Mouse (Mus musculus) stomach, embryonic 16.5 days (tissue): ENCODE measurements around the gene Slc26a6. TPM values are rescaled to one million over a fixed set of nuclear protein-coding genes. Genes with fewer than 3 reads are reported as not detected.

Experiments
- ATAC-seq: fragments of 200-750 bp; cut with Nextera tagmentation; 2 replicates; pipeline ENCODE4 v1.8.0; 2017; ENCODE audit warnings: moderate number of reproducible peaks, moderate TSS enrichment; ENCODE audit not compliant: insufficient read depth, low FRiP score
- H3K27ac ChIP-seq: fragments of 300-500 bp; sonication (generic); 2 replicates; pipeline ENCODE4 v1.5.1; 2014; ENCODE audit warnings: low read length
- H3K27me3 ChIP-seq: fragments of 300-500 bp; sonication (generic); 2 replicates; pipeline ENCODE4 v1.6.1; 2014; ENCODE audit warnings: low read length, control low read depth, mixed read lengths; ENCODE audit not compliant: control insufficient read depth, insufficient read depth
- H3K36me3 ChIP-seq: fragments of 300-500 bp; sonication (generic); 2 replicates; pipeline ENCODE4 v1.6.1; 2014; ENCODE audit warnings: low read length; ENCODE audit not compliant: control insufficient read depth, insufficient read depth
- H3K4me1 ChIP-seq: fragments of 300-500 bp; sonication (generic); 2 replicates; pipeline ENCODE4 v1.6.1; 2014; ENCODE audit warnings: low read length, control low read depth, mixed read lengths; ENCODE audit not compliant: control insufficient read depth, insufficient read depth
- H3K4me2 ChIP-seq: fragments of 300-500 bp; sonication (generic); 2 replicates; pipeline ENCODE4 v1.6.1; 2014; ENCODE audit warnings: low read depth, low read length, mixed read lengths
- H3K4me3 ChIP-seq: fragments of 300-500 bp; sonication (generic); replicated peaks from 2 replicates; pipeline ENCODE4 v1.5.1; 2014; ENCODE audit warnings: mild to moderate bottlenecking, low read length
- H3K9ac ChIP-seq: fragments of 300-500 bp; sonication (generic); 2 replicates; pipeline ENCODE4 v1.6.1; 2014; ENCODE audit warnings: low read length
- H3K9me3 ChIP-seq: fragments of 300-500 bp; sonication (generic); replicated peaks from 2 replicates; pipeline ENCODE4 v1.6.1; 2016; ENCODE audit warnings: low read length, control low read depth; ENCODE audit not compliant: control insufficient read depth
- WGBS: fragments of 180-500 bp; shearing (Covaris S2); extraction: QIAGEN DNeasy Blood & Tissue Kit; methylation state at CpG from one replicate; pipeline ENCODE4 v1.1.7; 2014; 5-methylcytosine and 5-hydroxymethylcytosine counted together
- polyA plus RNA-seq: library from polyadenylated mRNA; unstranded; fragments of >200 nt; fragmentation: Nextera tagmentation; extraction: Ambion mirVana; gene quantifications from 2 replicates; pipeline ENCODE4 v1.2.1, GENCODE M21; 2015

Slc26a6 gene
- polyA plus RNA-seq, 1 experiment from 2014 or later, result 15.5 TPM

- 87% methylated on average over 7 of the region's 7 CpGs for WGBS
- Histone ChIP-seq H3K4me3 (no peak overlapping the region), H3K27me3 (no peaks in the 10 kb centered on the region), H3K27ac (no peak overlapping the region), H3K4me2 (no peak overlapping the region), H3K4me1 (no peaks in the 10 kb centered on the region), H3K9me3 (no peaks in the 10 kb centered on the region), H3K9ac (no peak overlapping the region), H3K36me3 (0 out of 2 replicates have a peak, but pooled peaks cover 8% of the 10 kb centered on the region)
- ATAC-seq, result no peak
Observed at GRCm38 (mm10) chr9:108815557-108815956, 37.5 kb upstream of the Slc26a6 start.

GRCm38 (mm10) chr9:108819495-108819894 is 33.6 kb upstream of the Slc26a6 start:
- Histone ChIP-seq H3K9me3 (no peaks in the 10 kb centered on the region), H3K27ac (no peak overlapping the region), H3K27me3 (peaks cover 22% of the 10 kb centered on the region)

GRCm38 (mm10) chr9:108820077-108820476 is 33.0 kb upstream of the Slc26a6 start:
- whole genome bisulfite sequencing, result 57% methylated on average over 5 of the region's 5 CpGs

More at GRCm38 (mm10) chr9:108819495-108819894, 33.6 kb upstream of the Slc26a6 start:
- H3K4me2 ChIP-seq, result no peak overlapping the region
- ATAC-seq, result no peak
- no peak overlapping the region for H3K4me3 ChIP-seq
- no peaks in the 10 kb centered on the region for H3K4me1 ChIP-seq
- H3K36me3 ChIP-seq, result 0 out of 2 replicates have a peak, but pooled peaks cover 5% of the 10 kb centered on the region
- WGBS, result 54% methylated on average over 3 of the region's 3 CpGs
- no peak overlapping the region for H3K9ac ChIP-seq

GRCm38 (mm10) chr9:108824144-108824685 is 28.9 kb upstream of the Slc26a6 start:
- H3K4me2 ChIP-seq, result no peak overlapping the region
- no peaks in the 10 kb centered on the region for H3K36me3 ChIP-seq
- no peak overlapping the region for H3K4me3 ChIP-seq
- H3K27ac ChIP-seq, result no peak overlapping the region
- H3K27me3 ChIP-seq, result peaks cover 67% of the 10 kb centered on the region
- no peak for ATAC-seq
- no peaks in the 10 kb centered on the region for H3K9me3 ChIP-seq
- 4% methylated on average over 25 of the region's 25 CpGs for WGBS
- no peak overlapping the region for H3K9ac ChIP-seq
- H3K4me1 ChIP-seq, result peaks cover 8% of the 10 kb centered on the region

More at GRCm38 (mm10) chr9:108820077-108820476, 33.0 kb upstream of the Slc26a6 start:
- Histone ChIP-seq H3K9ac (no peak overlapping the region), H3K4me1 (no peaks in the 10 kb centered on the region), H3K9me3 (no peaks in the 10 kb centered on the region), H3K27me3 (peaks cover 28% of the 10 kb centered on the region), H3K4me3 (no peak overlapping the region), H3K36me3 (0 out of 2 replicates have a peak, but pooled peaks cover 2% of the 10 kb centered on the region), H3K4me2 (no peak overlapping the region), H3K27ac (no peak overlapping the region)
- ATAC-seq, result no peak

GRCm38 (mm10) chr9:108824755-108825413 is 28.2 kb upstream of the Slc26a6 start:
- Histone ChIP-seq H3K27ac (no peak overlapping the region), H3K9ac (no peak overlapping the region), H3K36me3 (no peaks in the 10 kb centered on the region), H3K9me3 (no peaks in the 10 kb centered on the region), H3K4me3 (no peak overlapping the region), H3K4me2 (no peak overlapping the region), H3K4me1 (peaks cover 8% of the 10 kb centered on the region), H3K27me3 (peaks cover 72% of the 10 kb centered on the region)
- WGBS, result 2% methylated on average over 31 of the region's 31 CpGs
- no peak for ATAC-seq

GRCm38 (mm10) chr9:108825820-108826699 is 27.0 kb upstream of the Slc26a6 start, which contains the start of gene Celsr3:
TSS of gene Celsr3 (plus strand) at chr9:108826320.
- Histone ChIP-seq H3K27ac (no peak within 1 kb of the TSS), H3K36me3 (no peaks in the 10 kb centered on the region), H3K9me3 (no peaks in the 10 kb centered on the region), H3K4me1 (peaks cover 8% of the 10 kb centered on the region), H3K27me3 (peaks cover 81% of the 10 kb centered on the region), H3K9ac (no peak within 1 kb of the TSS; the same call in 1 of the 2 replicates), H3K4me2 (peak within 1 kb of the TSS; percentile 81), H3K4me3 (peak within 1 kb of the TSS; percentile 47)
- ATAC-seq, result peak; percentile 18; the same call in 1 of the 2 replicates
- 3% methylated on average over 64 of the region's 70 CpGs for whole genome bisulfite sequencing

GRCm38 (mm10) chr9:108826700-108827340 is 26.3 kb upstream of the Slc26a6 start:
- Histone ChIP-seq H3K27ac (no peak overlapping the region), H3K4me3 (peak overlapping the region; percentile 47), H3K9ac (no peak overlapping the region; the same call in 1 of the 2 replicates), H3K27me3 (peaks cover 88% of the 10 kb centered on the region), H3K4me1 (peaks cover 14% of the 10 kb centered on the region), H3K9me3 (no peaks in the 10 kb centered on the region), H3K36me3 (no peaks in the 10 kb centered on the region), H3K4me2 (peak overlapping the region; percentile 81)
- 3% methylated on average over 39 of the region's 39 CpGs for WGBS
- ATAC-seq, result peak; percentile 57; the same call in 1 of the 2 replicates

- Histone ChIP-seq H3K4me1 (peaks cover 16% of the 10 kb centered on the region), H3K27me3 (peaks cover 86% of the 10 kb centered on the region), H3K4me2 (peak overlapping the region; percentile 81), H3K9me3 (no peaks in the 10 kb centered on the region), H3K27ac (no peak overlapping the region), H3K4me3 (peak overlapping the region; percentile 47), H3K36me3 (no peaks in the 10 kb centered on the region), H3K9ac (no peak overlapping the region)
- no peak for ATAC-seq
- WGBS, result 7% methylated on average over 34 of the region's 34 CpGs
Observed at GRCm38 (mm10) chr9:108827454-108827853, 25.6 kb upstream of the Slc26a6 start.
